21 mouse cellular contexts compared by ENCODE assay signal in the genomic region with DNA sequence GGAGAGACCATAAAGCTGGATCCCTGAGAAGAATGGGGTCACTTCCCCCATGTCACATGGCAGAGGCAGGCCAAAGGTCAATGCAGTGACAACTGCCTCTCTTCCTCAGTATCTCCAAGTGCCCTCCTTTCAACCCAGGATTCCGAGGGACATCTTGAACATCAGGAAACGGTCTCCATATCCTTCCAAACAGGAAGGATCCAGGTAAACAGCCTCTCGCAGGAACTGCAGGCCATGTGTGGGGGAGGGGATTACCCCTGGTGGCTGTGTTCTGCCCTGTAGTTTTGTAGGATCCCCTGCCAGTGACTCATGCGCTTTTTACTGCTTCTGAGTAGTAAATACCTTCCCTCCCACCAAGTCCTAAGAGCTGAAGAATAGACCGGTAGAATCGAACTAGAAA. TPM values are rescaled to one million over a fixed set of nuclear protein-coding genes. Genes with fewer than 3 reads are reported as not detected.
DNase-seq lines count a peak whose midpoint lies in the region; ATAC-seq and TF ChIP-seq lines count a peak whose summit lies in the region.
"Had no signal": no experiment of that assay in that cellular context is flagged by ENCODE, and none has a peak within 500 bp of the region (broad histone marks: within the 10 kb centered on the region; RNA-seq: fewer than 3 reads in every experiment).

No protein-coding gene starts in this region.

- in situ Hi-C loops in ES-E14 (cut with MboI; ENCODE audit: low sequenced_read_pairs in 2 of 2, unreplicated experiment in 2 of 2), result no loop called here

- H3K27ac ChIP-seq in liver, embryonic 12.5 days, result 0 out of 2 replicates have a peak overlapping the region, but pooled peaks have one; percentile 91
- no peak overlapping the region for H3K27ac ChIP-seq in liver, embryonic 11.5 days (ENCODE audit: low read depth, low read length)
- no peak overlapping the region for H3K27ac ChIP-seq in ES-E14 (ENCODE audit: insufficient read depth, low read depth, low read length, poor library complexity, severe bottlenecking)
- no peak overlapping the region; the same call in 1 of the 2 replicates for H3K27ac ChIP-seq in intestine, embryonic 15.5 days
- H3K27ac ChIP-seq: neural tube, embryonic 12.5 days had no signal

- DNase-seq in liver, embryonic 11.5 days (ENCODE audit: low spot score), result no peak
- no peak for DNase-seq in ES-E14 (ENCODE audit: low read depth, low spot score)
- DNase-seq in lung, postnatal 36 days, result peak; percentile 44
- no peak for DNase-seq in frontal cortex, postnatal 25 days (ENCODE audit: low spot score in 2 of 2)
- no peak for DNase-seq in spleen, postnatal 36 days (ENCODE audit: low spot score in 2 of 2)
- no peak for DNase-seq in left cerebral cortex, postnatal 36 days (ENCODE audit: low spot score in 2 of 2)
- DNase-seq: adrenal gland, postnatal 10 days; gastrocnemius, postnatal 14 days; kidney, adult 18-20 months; kidney, postnatal 25 days; right cerebral cortex, postnatal 25 days; thymus, postnatal 4 days had no signal

- H3K4me2 ChIP-seq in liver, embryonic 12.5 days, result no peak overlapping the region
- no peak overlapping the region for H3K4me2 ChIP-seq in liver, embryonic 11.5 days
- peak overlapping the region; percentile 6; the same call in 1 of the 2 replicates for H3K4me2 ChIP-seq in intestine, embryonic 15.5 days (replicated peaks)
- H3K4me2 ChIP-seq: heart, embryonic 12.5 days; midbrain, embryonic 15.5 days had no signal

- intact Hi-C loops in left cerebral cortex, postnatal 36 days (cut with DNase I), result loop anchor here (5.0 kb wide), 1 partner anchor 53 kb away; a partner anchor contains a TSS

- H3K4me3 ChIP-seq in liver, embryonic 12.5 days, result no peak overlapping the region
- no peak overlapping the region for H3K4me3 ChIP-seq in liver, embryonic 11.5 days (ENCODE audit: low read depth, low read length)
- no peak overlapping the region for H3K4me3 ChIP-seq in ES-E14 (ENCODE audit: insufficient read depth in 1 of 2, low read depth in 1 of 2, low read length in 2 of 2, poor library complexity in 1 of 2, severe bottlenecking in 1 of 2)
- H3K4me3 ChIP-seq in intestine, embryonic 15.5 days (replicated peaks), result no peak overlapping the region
- H3K4me3 ChIP-seq: heart, embryonic 12.5 days; limb, embryonic 12.5 days; midbrain, embryonic 15.5 days; neural tube, embryonic 12.5 days had no signal

- peaks cover 34% of the 10 kb centered on the region for H3K4me1 ChIP-seq in liver, embryonic 12.5 days
- peaks cover 18% of the 10 kb centered on the region for H3K4me1 ChIP-seq in liver, embryonic 11.5 days (replicated peaks; ENCODE audit: control insufficient read depth, insufficient read depth, low read length)
- H3K4me1 ChIP-seq in ES-E14 (ENCODE audit: control insufficient read depth in 2 of 2, insufficient read depth in 2 of 2, low read length in 2 of 2, poor library complexity in 1 of 2), result peaks cover 2 to 11% of the 10 kb centered on the region in 2 experiments; a peak in 2 of 4 replicates
- H3K4me1 ChIP-seq in intestine, embryonic 15.5 days (replicated peaks), result peaks cover 22% of the 10 kb centered on the region

- no peaks in the 10 kb centered on the region for H3K9me3 ChIP-seq in liver, embryonic 12.5 days (replicated peaks)
- no peaks in the 10 kb centered on the region for H3K9me3 ChIP-seq in liver, embryonic 11.5 days (ENCODE audit: control insufficient read depth, low read length)
- H3K9me3 ChIP-seq in ES-E14 (ENCODE audit: control insufficient read depth, insufficient read depth, low read depth, low read length), result no peaks in the 10 kb centered on the region
- H3K9me3 ChIP-seq in intestine, embryonic 15.5 days, result no peaks in the 10 kb centered on the region
- H3K9me3 ChIP-seq: G1E; heart, embryonic 12.5 days; limb, embryonic 12.5 days; midbrain, embryonic 15.5 days; neural tube, embryonic 12.5 days had no signal

- H3K36me3 ChIP-seq in liver, embryonic 12.5 days, result peaks cover 18% of the 10 kb centered on the region
- no peaks in the 10 kb centered on the region for H3K36me3 ChIP-seq in liver, embryonic 11.5 days (ENCODE audit: control insufficient read depth, insufficient read depth, low read length)
- H3K36me3 ChIP-seq in ES-E14 (ENCODE audit: control insufficient read depth, insufficient read depth, low read length, poor library complexity, severe bottlenecking), result peaks cover 7% of the 10 kb centered on the region
- H3K36me3 ChIP-seq in intestine, embryonic 15.5 days, result no peaks in the 10 kb centered on the region
- H3K36me3 ChIP-seq: midbrain, embryonic 15.5 days had no signal

- ATAC-seq in liver, embryonic 12.5 days, result no peak
- ATAC-seq in liver, embryonic 11.5 days (replicated peaks; ENCODE audit: low FRiP score), result no peak
- no peak for ATAC-seq in intestine, embryonic 15.5 days
- ATAC-seq: forebrain, embryonic 16.5 days; midbrain, embryonic 15.5 days had no signal

- H3K27me3 ChIP-seq in liver, embryonic 12.5 days (replicated peaks), result no peaks in the 10 kb centered on the region
- H3K27me3 ChIP-seq in liver, embryonic 11.5 days (replicated peaks; ENCODE audit: control insufficient read depth, insufficient read depth, low read length), result no peaks in the 10 kb centered on the region
- no peaks in the 10 kb centered on the region for H3K27me3 ChIP-seq in intestine, embryonic 15.5 days (replicated peaks)
- H3K27me3 ChIP-seq: heart, embryonic 12.5 days; limb, embryonic 12.5 days; midbrain, embryonic 15.5 days; neural tube, embryonic 12.5 days had no signal

- 70% methylated on average over 6 of the region's 6 CpGs for WGBS in liver, embryonic 12.5 days (ENCODE audit: insufficient replicate concordance)
- 67% methylated on average over 6 of the region's 6 CpGs for WGBS in liver, embryonic 11.5 days
- WGBS in intestine, embryonic 15.5 days, result 42% methylated on average over 6 of the region's 6 CpGs

- no peak overlapping the region for H3K9ac ChIP-seq in liver, embryonic 12.5 days
- no peak overlapping the region for H3K9ac ChIP-seq in liver, embryonic 11.5 days (ENCODE audit: low read depth, low read length)
- peak overlapping the region; percentile 19; the same call in 1 of the 2 replicates for H3K9ac ChIP-seq in ES-E14 (ENCODE audit: insufficient read depth, low read depth, low read length, poor library complexity, severe bottlenecking)
- no peak overlapping the region for H3K9ac ChIP-seq in intestine, embryonic 15.5 days
- H3K9ac ChIP-seq: heart, embryonic 12.5 days; limb, embryonic 12.5 days; midbrain, embryonic 15.5 days; neural tube, embryonic 12.5 days had no signal

TF ChIP-seq in ES-E14, 5 proteins besides CTCF, POLR2A, EP300 and RAD21:
- no peak for TF ChIP-seq ZNF384 (IDR thresholded peaks at IDR 0.05; ENCODE audit: low read depth, low read length)
- no peak for TF ChIP-seq ZC3H11A (IDR thresholded peaks at IDR 0.05; ENCODE audit: borderline replicate concordance, low read depth, low read length)
- TF ChIP-seq CHD2 (IDR thresholded peaks at IDR 0.05; ENCODE audit: low read depth, low read length), result no peak
- TF ChIP-seq HCFC1 (IDR thresholded peaks at IDR 0.05; ENCODE audit: borderline replicate concordance, insufficient read depth, low read length), result no peak
- no peak for TF ChIP-seq MAFK (IDR thresholded peaks at IDR 0.05; ENCODE audit: insufficient read depth, low read depth, low read length)

RNA-seq across cellular contexts. Expression of a gene that starts 2.1 kb away (rescaled TPM):
- polyA plus RNA-seq in liver, embryonic 12.5 days (2016; fragmentation: Nextera tagmentation; extraction: Ambion mirVana), result 5.4 and 5.7 TPM in 2 replicates
- 6.9 and 7.0 TPM in 2 replicates for polyA plus RNA-seq in liver, embryonic 11.5 days (2014; fragmentation: Nextera tagmentation; extraction: Ambion mirVana)
- total RNA-seq in ES-E14 (2012; rRNA removed), result 6.4 and 7.3 TPM in 2 replicates
- 6.7 and 6.8 TPM in 2 replicates for polyA plus RNA-seq in intestine, embryonic 15.5 days (2015; fragmentation: Nextera tagmentation; extraction: Ambion mirVana)
- 1 to 10 TPM; 6.7 to 9.7 TPM for total RNA-seq in left cerebral cortex, postnatal 36 days (2021)

RNA-seq across cellular contexts. Expression of a gene that starts 14.1 kb away (rescaled TPM):
- polyA plus RNA-seq in liver, embryonic 12.5 days (2016; fragmentation: Nextera tagmentation; extraction: Ambion mirVana), result 4.4 and 5.1 TPM in 2 replicates
- polyA plus RNA-seq in liver, embryonic 11.5 days (2014; fragmentation: Nextera tagmentation; extraction: Ambion mirVana), result 6.6 and 7.7 TPM in 2 replicates
- total RNA-seq in ES-E14 (2012; rRNA removed), result 4.7 and 5.6 TPM in 2 replicates
- 8.3 and 8.6 TPM in 2 replicates for polyA plus RNA-seq in intestine, embryonic 15.5 days (2015; fragmentation: Nextera tagmentation; extraction: Ambion mirVana)
- 10 to 100 TPM in 1 of 2 experiments, 1 to 10 TPM in 1; 9.4 to 11.7 TPM for total RNA-seq in left cerebral cortex, postnatal 36 days (2021)

RNA-seq across cellular contexts. Expression of a gene that starts 18.2 kb away (rescaled TPM):
- polyA plus RNA-seq in liver, embryonic 12.5 days (2016; fragmentation: Nextera tagmentation; extraction: Ambion mirVana), result 1.3 and 1.5 TPM in 2 replicates
- polyA plus RNA-seq in liver, embryonic 11.5 days (2014; fragmentation: Nextera tagmentation; extraction: Ambion mirVana), result 0.52 and 1.1 TPM in 2 replicates
- total RNA-seq in ES-E14 (2012; rRNA removed), result 0.45 and 0.69 TPM in 2 replicates
- 0.41 and 0.53 TPM in 2 replicates for polyA plus RNA-seq in intestine, embryonic 15.5 days (2015; fragmentation: Nextera tagmentation; extraction: Ambion mirVana)
- total RNA-seq in left cerebral cortex, postnatal 36 days (2021), result under 1 TPM in 1 of 2 experiments, not detected in 1; 0.34 TPM
- total RNA-seq: gastrocnemius, postnatal 14 days; hematopoietic stem cell, adult 5-6 weeks had no signal
- polyA plus RNA-seq: G1E; heart, embryonic 12.5 days; limb, embryonic 12.5 days had no signal

RNA-seq across cellular contexts. Expression of a gene that starts 19.1 kb away (rescaled TPM):
- 201 and 203 TPM in 2 replicates for polyA plus RNA-seq in liver, embryonic 12.5 days (2016; fragmentation: Nextera tagmentation; extraction: Ambion mirVana)
- polyA plus RNA-seq in liver, embryonic 11.5 days (2014; fragmentation: Nextera tagmentation; extraction: Ambion mirVana), result 339 and 346 TPM in 2 replicates
- 2,698 and 2,854 TPM in 2 replicates for total RNA-seq in ES-E14 (2012; rRNA removed)
- polyA plus RNA-seq in intestine, embryonic 15.5 days (2015; fragmentation: Nextera tagmentation; extraction: Ambion mirVana), result 218 and 244 TPM in 2 replicates
- 100 to 1,000 TPM; 199 to 217 TPM for total RNA-seq in left cerebral cortex, postnatal 36 days (2021)

RNA-seq across cellular contexts. Expression of a gene that starts 30.1 kb away (rescaled TPM):
- polyA plus RNA-seq in liver, embryonic 12.5 days (2016; fragmentation: Nextera tagmentation; extraction: Ambion mirVana), result 16.2 and 20.0 TPM in 2 replicates
- polyA plus RNA-seq in liver, embryonic 11.5 days (2014; fragmentation: Nextera tagmentation; extraction: Ambion mirVana), result 27.5 and 27.9 TPM in 2 replicates
- 23.7 and 26.7 TPM in 2 replicates for total RNA-seq in ES-E14 (2012; rRNA removed)
- 20.7 and 21.2 TPM in 2 replicates for polyA plus RNA-seq in intestine, embryonic 15.5 days (2015; fragmentation: Nextera tagmentation; extraction: Ambion mirVana)
- total RNA-seq in left cerebral cortex, postnatal 36 days (2021), result 10 to 100 TPM; 35.8 to 36.5 TPM
